Mouse (Mus musculus): Measurements from ENCODE around the gene Prom1. TPM values are rescaled to one million over a fixed set of nuclear protein-coding genes. Genes with fewer than 3 reads are reported as not detected.
A peak's percentile ranks its signal among the peaks of the same experiment; 100 is the strongest.

Gene Prom1
- total and polyA plus RNA-seq, 2 experiments: 1.8 to 13.5 TPM

DNA sequence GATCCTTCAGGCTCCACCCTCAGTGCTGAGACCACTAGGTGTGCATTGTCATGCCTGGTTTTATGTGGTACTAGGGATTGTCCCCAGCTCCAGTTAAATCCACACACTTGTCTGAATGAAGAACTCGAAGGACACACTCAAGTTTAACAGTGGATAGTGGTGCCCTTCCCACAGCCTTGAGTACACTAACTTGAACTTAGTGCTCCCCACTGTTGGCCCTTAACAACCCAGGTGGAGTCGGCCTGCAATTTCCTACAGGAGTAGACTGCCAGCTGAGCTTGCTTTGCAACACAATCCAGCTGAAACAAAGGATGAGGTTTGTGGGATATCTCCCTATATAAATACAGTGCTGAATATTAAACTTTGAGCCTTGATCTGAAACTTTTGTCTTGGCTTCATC, 133.2 kb downstream of the Prom1 start:
- Histone ChIP-seq H3K79me2 (ENCODE audit: control insufficient read depth, insufficient read depth, low read length) (no peaks in the 10 kb centered on the region), H3K36me3 (ENCODE audit: control insufficient read depth, insufficient read depth, low read length) (no peaks in the 10 kb centered on the region), H3K4me1 (ENCODE audit: control insufficient read depth, insufficient read depth, low read length) (peaks cover 9% of the 10 kb centered on the region), H3K4me3 (ENCODE audit: insufficient read depth, low read depth, low read length) (no peak overlapping the region), H3K27ac (replicated peaks; ENCODE audit: insufficient read depth, low read depth, low read length) (no peak overlapping the region), H3K27me3 (ENCODE audit: control insufficient read depth, insufficient read depth, low read length) (no peaks in the 10 kb centered on the region), H3K9ac (ENCODE audit: low read depth, low read length) (no peak overlapping the region)
- no peak for TF ChIP-seq POLR2A (IDR thresholded peaks at IDR 0.05; ENCODE audit: extremely low read depth, insufficient read depth, low read length)
- no peak for TF ChIP-seq CTCF (IDR thresholded peaks at IDR 0.05; ENCODE audit: low read depth, low read length)
- DNase-seq (ENCODE audit: extremely low read depth, low read depth, low spot score): no peak
- WGBS: 74% methylated on average over 2 of the region's 2 CpGs

DNA sequence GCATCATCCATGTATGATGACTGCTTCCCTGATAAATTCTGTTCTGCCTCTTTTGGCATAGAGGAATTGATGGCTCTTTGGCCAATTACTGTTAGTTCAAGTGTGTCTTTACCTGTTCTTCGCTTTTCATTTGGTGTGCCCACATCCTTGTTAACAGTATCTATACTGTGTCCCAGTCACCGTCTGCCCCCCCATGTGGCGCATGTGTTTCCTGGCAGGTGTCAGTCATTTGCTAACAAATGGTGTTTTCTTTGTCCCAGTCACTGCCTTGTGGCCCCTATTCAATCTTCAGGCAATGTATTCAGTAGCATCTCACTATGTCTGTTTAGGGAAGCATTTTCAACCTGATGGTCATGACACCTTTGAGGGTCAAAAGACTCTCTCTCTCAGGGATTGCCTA, 140.8 kb downstream of the Prom1 start:
- H3K4me3 ChIP-seq (ENCODE audit: insufficient read depth, low read depth, low read length): no peak overlapping the region
- 88% methylated on average over 3 of the region's 3 CpGs for WGBS
- no peaks in the 10 kb centered on the region for H3K79me2 ChIP-seq (ENCODE audit: control insufficient read depth, insufficient read depth, low read length)
- no peak overlapping the region for H3K9ac ChIP-seq (ENCODE audit: low read depth, low read length)
- no peak for DNase-seq (ENCODE audit: extremely low read depth, low read depth, low spot score)
- H3K27ac ChIP-seq (replicated peaks; ENCODE audit: insufficient read depth, low read depth, low read length): no peak overlapping the region
- no peaks in the 10 kb centered on the region for H3K4me1 ChIP-seq (ENCODE audit: control insufficient read depth, insufficient read depth, low read length)
- H3K36me3 ChIP-seq (ENCODE audit: control insufficient read depth, insufficient read depth, low read length): no peaks in the 10 kb centered on the region
- no peaks in the 10 kb centered on the region for H3K27me3 ChIP-seq (ENCODE audit: control insufficient read depth, insufficient read depth, low read length)
- TF ChIP-seq CTCF (IDR thresholded peaks at IDR 0.05; ENCODE audit: low read depth, low read length): no peak
- TF ChIP-seq POLR2A (IDR thresholded peaks at IDR 0.05; ENCODE audit: extremely low read depth, insufficient read depth, low read length): no peak

DNA sequence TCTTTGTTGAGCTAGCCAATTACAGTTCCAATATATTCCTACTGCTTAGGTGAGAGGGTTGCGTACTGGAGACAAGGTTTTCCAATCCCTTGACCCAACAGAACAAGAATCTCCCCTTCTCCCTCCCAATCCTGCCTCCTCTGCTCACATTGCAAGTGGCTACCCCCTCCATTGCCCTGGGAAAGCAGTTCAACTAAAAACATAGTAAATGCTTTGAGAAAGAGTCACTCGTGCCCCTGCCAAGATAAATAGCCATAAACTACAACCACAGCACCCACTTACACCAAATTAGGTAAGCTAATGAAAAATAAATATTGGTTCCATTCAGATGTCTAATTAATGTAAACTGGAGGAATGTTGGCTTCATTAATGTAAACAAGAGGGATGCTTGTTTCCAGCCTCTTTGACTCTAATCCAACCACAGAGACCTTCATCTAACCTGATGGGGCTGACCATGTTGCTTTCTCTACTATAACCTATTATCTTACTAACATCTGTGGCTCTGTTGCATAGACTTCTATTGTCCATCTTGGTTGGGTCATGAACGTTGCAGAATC, 141.9 kb downstream of the Prom1 start:
- H3K27me3 ChIP-seq (ENCODE audit: control insufficient read depth, insufficient read depth, low read length): no peaks in the 10 kb centered on the region
- WGBS: 76% methylated on average over 3 of the region's 3 CpGs
- no peak overlapping the region for H3K4me3 ChIP-seq (ENCODE audit: insufficient read depth, low read depth, low read length)
- H3K79me2 ChIP-seq (ENCODE audit: control insufficient read depth, insufficient read depth, low read length): no peaks in the 10 kb centered on the region
- H3K4me1 ChIP-seq (ENCODE audit: control insufficient read depth, insufficient read depth, low read length): no peaks in the 10 kb centered on the region
- TF ChIP-seq POLR2A (IDR thresholded peaks at IDR 0.05; ENCODE audit: extremely low read depth, insufficient read depth, low read length) (no peak), CTCF (IDR thresholded peaks at IDR 0.05; ENCODE audit: low read depth, low read length) (no peak)
- no peaks in the 10 kb centered on the region for H3K36me3 ChIP-seq (ENCODE audit: control insufficient read depth, insufficient read depth, low read length)
- H3K9ac ChIP-seq (ENCODE audit: low read depth, low read length): no peak overlapping the region
- no peak overlapping the region for H3K27ac ChIP-seq (replicated peaks; ENCODE audit: insufficient read depth, low read depth, low read length)
- no peak for DNase-seq (ENCODE audit: extremely low read depth, low read depth, low spot score)

DNA sequence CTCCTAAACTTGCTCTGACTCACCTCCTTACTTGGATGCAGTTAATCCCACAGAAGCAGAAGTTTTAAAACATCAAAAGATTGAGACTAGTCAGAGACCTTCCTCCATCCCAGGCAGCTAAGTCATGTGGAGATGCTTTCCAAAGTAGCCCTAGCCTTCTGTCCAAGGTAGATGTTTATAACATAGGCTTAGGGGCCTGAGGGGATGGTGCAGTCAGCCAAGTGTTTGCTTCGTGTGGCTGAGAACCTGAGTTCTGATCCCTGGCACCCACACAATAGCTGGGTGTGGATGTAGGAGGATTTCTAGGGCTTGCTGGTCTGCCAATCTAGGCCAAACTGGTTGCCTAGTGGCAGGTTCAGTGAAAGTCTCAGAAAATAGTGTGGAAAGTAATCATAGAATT, 148.6 kb downstream of the Prom1 start:
- H3K4me1 ChIP-seq (ENCODE audit: control insufficient read depth, insufficient read depth, low read length): no peaks in the 10 kb centered on the region

DNA sequence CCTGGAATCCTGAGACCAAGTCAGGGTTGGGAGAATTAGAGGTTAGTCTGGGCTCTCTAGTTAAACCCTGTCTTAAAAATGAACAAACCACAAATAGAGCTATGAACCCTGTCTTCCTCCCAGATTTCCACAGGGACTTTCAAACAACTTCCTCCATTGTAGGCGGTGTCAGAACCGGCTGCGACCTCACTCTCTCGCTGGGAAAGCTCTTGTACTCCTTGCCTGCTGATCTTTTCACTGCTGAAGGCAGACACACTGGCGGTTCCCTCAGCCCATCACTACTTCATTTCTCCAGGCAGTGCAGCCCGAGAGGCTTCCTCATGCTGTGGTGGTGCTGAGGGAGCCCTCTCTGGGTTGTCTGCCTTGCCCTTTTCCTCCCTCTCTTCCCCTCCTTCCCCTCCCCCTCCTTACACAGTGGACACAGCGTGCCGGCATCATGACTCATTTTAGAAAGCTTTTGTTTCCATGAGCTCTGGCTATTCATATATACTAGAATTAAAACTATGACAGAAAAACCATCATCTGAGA, 153.0 kb downstream of the Prom1 start:
- 16% methylated on average over 8 of the region's 8 CpGs for WGBS
- Histone ChIP-seq H3K9ac (ENCODE audit: low read depth, low read length) (no peak overlapping the region), H3K27ac (replicated peaks; ENCODE audit: insufficient read depth, low read depth, low read length) (no peak overlapping the region)

More for the DNA sequence above, 148.6 kb downstream of the Prom1 start:
- no peak overlapping the region for H3K27ac ChIP-seq (replicated peaks; ENCODE audit: insufficient read depth, low read depth, low read length)
- H3K27me3 ChIP-seq (ENCODE audit: control insufficient read depth, insufficient read depth, low read length): no peaks in the 10 kb centered on the region
- no peak for DNase-seq (ENCODE audit: extremely low read depth, low read depth, low spot score)
- WGBS: 89% methylated on average over 1 of the region's 1 CpGs
- H3K36me3 ChIP-seq (ENCODE audit: control insufficient read depth, insufficient read depth, low read length): no peaks in the 10 kb centered on the region
- TF ChIP-seq CTCF (IDR thresholded peaks at IDR 0.05; ENCODE audit: low read depth, low read length) (no peak), POLR2A (IDR thresholded peaks at IDR 0.05; ENCODE audit: extremely low read depth, insufficient read depth, low read length) (no peak)
- no peaks in the 10 kb centered on the region for H3K79me2 ChIP-seq (ENCODE audit: control insufficient read depth, insufficient read depth, low read length)
- H3K4me3 ChIP-seq (ENCODE audit: insufficient read depth, low read depth, low read length): no peak overlapping the region
- no peak overlapping the region for H3K9ac ChIP-seq (ENCODE audit: low read depth, low read length)

DNA sequence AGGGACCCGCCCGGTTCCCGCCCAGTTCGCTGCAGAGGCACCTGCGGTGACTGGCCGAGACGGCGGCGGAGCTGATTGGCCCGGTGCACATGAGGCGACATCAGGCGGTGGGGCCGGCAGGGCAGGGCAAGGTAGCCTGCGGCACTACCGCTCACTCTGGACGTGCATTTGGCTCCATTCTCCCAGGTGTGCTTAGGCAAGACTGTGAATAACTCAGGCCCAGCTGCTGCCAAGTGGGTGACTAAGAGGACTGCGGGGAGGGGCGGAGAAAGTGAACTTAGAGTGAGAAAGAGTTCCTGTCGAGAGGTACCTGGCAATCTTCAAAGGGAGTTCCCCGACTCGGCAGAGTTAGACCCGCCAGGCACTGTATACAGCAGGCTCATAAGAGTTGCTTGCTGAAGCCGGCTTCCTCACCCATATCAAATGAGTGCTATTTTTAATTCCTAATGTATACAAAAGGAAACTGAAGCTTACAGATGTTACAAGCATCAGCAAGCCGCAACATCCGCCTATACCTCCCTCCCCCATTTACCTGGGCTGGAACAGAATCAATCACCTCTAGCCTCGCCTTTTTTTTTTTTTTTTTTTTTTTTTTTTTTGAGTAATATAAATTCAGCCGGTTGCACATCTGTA, 153.6 kb downstream of the Prom1 start:
- no peaks in the 10 kb centered on the region; the same call in 1 of the 2 replicates for H3K4me1 ChIP-seq (ENCODE audit: control insufficient read depth, insufficient read depth, low read length)
- no peaks in the 10 kb centered on the region for H3K79me2 ChIP-seq (ENCODE audit: control insufficient read depth, insufficient read depth, low read length)
- H3K9ac ChIP-seq (ENCODE audit: low read depth, low read length): no peak overlapping the region; the same call in 1 of the 2 replicates
- H3K27me3 ChIP-seq (ENCODE audit: control insufficient read depth, insufficient read depth, low read length): no peaks in the 10 kb centered on the region
- DNase-seq (ENCODE audit: extremely low read depth, low read depth, low spot score): peak; percentile 92
- no peak for TF ChIP-seq CTCF (IDR thresholded peaks at IDR 0.05; ENCODE audit: low read depth, low read length)
- TF ChIP-seq POLR2A (IDR thresholded peaks at IDR 0.05; ENCODE audit: extremely low read depth, insufficient read depth, low read length): no peak
- H3K36me3 ChIP-seq (ENCODE audit: control insufficient read depth, insufficient read depth, low read length): no peaks in the 10 kb centered on the region
- WGBS: 4% methylated on average over 27 of the region's 27 CpGs
- H3K27ac ChIP-seq (replicated peaks; ENCODE audit: insufficient read depth, low read depth, low read length): no peak overlapping the region
- no peak overlapping the region for H3K4me3 ChIP-seq (ENCODE audit: insufficient read depth, low read depth, low read length)

More for the DNA sequence above, 153.0 kb downstream of the Prom1 start:
- Histone ChIP-seq H3K36me3 (ENCODE audit: control insufficient read depth, insufficient read depth, low read length) (no peaks in the 10 kb centered on the region), H3K27me3 (ENCODE audit: control insufficient read depth, insufficient read depth, low read length) (no peaks in the 10 kb centered on the region), H3K79me2 (ENCODE audit: control insufficient read depth, insufficient read depth, low read length) (no peaks in the 10 kb centered on the region), H3K4me1 (ENCODE audit: control insufficient read depth, insufficient read depth, low read length) (no peaks in the 10 kb centered on the region; the same call in 1 of the 2 replicates), H3K4me3 (ENCODE audit: insufficient read depth, low read depth, low read length) (no peak overlapping the region)
- TF ChIP-seq POLR2A (IDR thresholded peaks at IDR 0.05; ENCODE audit: extremely low read depth, insufficient read depth, low read length) (no peak), CTCF (IDR thresholded peaks at IDR 0.05; ENCODE audit: low read depth, low read length) (no peak)
- DNase-seq (ENCODE audit: extremely low read depth, low read depth, low spot score): peak; percentile 20
